Mouse (Mus musculus): ENCODE results near the gene Nav2.

GRCm38 (mm10) chr7:49582551-49582950 is 674.0 kb downstream of the Nav2 start:
- no peak for TF ChIP-seq CTCF (conservative IDR thresholded peaks at IDR 0.05 in 1 of 2, IDR thresholded peaks at IDR 0.05 in 1 of 2; ENCODE audit: low read depth in 2 of 2, low read length in 2 of 2)
- TF ChIP-seq SIN3A (IDR thresholded peaks at IDR 0.05; ENCODE audit: low read length), result no peak
- no peak for TF ChIP-seq POLR2AphosphoS2 (IDR thresholded peaks at IDR 0.05; ENCODE audit: low read depth, low read length)
